Mouse (Mus musculus): ENCODE results near the gene Zfp362.

Gene Zfp362

GRCm38 (mm10) chr4:128760029-128760428 is 45.8 kb downstream of the Zfp362 start:
- no peak for DNase-seq (ENCODE audit: low read depth, low spot score)

GRCm38 (mm10) chr4:128759214-128759613 is 46.6 kb downstream of the Zfp362 start:
- DNase-seq (ENCODE audit: low read depth, low spot score) = no peak

- no peak for DNase-seq (ENCODE audit: low read depth, low spot score)
These were observed 49.9 kb downstream of the Zfp362 start for GRCm38 (mm10) chr4:128755900-128756299.

- no peak for DNase-seq (ENCODE audit: low read depth, low spot score)
These were observed 50.8 kb downstream of the Zfp362 start, which contains the start of gene A3galt2 for GRCm38 (mm10) chr4:128755064-128755463. Gene A3galt2, plus strand, starts transcription at chr4:128755364.

GRCm38 (mm10) chr4:128753571-128753970 is 52.3 kb downstream of the Zfp362 start:
- no peak for DNase-seq (ENCODE audit: low read depth, low spot score)

GRCm38 (mm10) chr4:128752031-128752757 is 53.7 kb downstream of the Zfp362 start:
- DNase-seq (ENCODE audit: low read depth, low spot score) = no peak

- no peak for DNase-seq (ENCODE audit: low read depth, low spot score)
These were observed 54.8 kb downstream of the Zfp362 start for GRCm38 (mm10) chr4:128751006-128751405.

GRCm38 (mm10) chr4:128748309-128748708 is 57.5 kb downstream of the Zfp362 start:
- no peak for DNase-seq (ENCODE audit: low read depth, low spot score)

GRCm38 (mm10) chr4:128747614-128748270 is 58.1 kb downstream of the Zfp362 start:
- no peak for DNase-seq (ENCODE audit: low read depth, low spot score)

GRCm38 (mm10) chr4:128745160-128745559 is 60.7 kb downstream of the Zfp362 start:
- DNase-seq (ENCODE audit: low read depth, low spot score) = no peak

GRCm38 (mm10) chr4:128743031-128743626 is 62.7 kb downstream of the Zfp362 start:
- DNase-seq (ENCODE audit: low read depth, low spot score) = no peak

- no peak for DNase-seq (ENCODE audit: low read depth, low spot score)
These were observed 63.4 kb downstream of the Zfp362 start for GRCm38 (mm10) chr4:128742379-128742970.

- DNase-seq (ENCODE audit: low read depth, low spot score) = no peak
These were observed 63.9 kb downstream of the Zfp362 start for GRCm38 (mm10) chr4:128741906-128742305.

- no peak for DNase-seq (ENCODE audit: low read depth, low spot score)
These were observed 65.0 kb downstream of the Zfp362 start for GRCm38 (mm10) chr4:128740878-128741277.

- peak; percentile 47 for DNase-seq (ENCODE audit: low read depth, low spot score)
These were observed 67.8 kb downstream of the Zfp362 start for GRCm38 (mm10) chr4:128737825-128738610.

- peak; percentile 50 for DNase-seq (ENCODE audit: low read depth, low spot score)
These were observed 68.7 kb downstream of the Zfp362 start for GRCm38 (mm10) chr4:128737137-128737589.

- DNase-seq (ENCODE audit: low read depth, low spot score) = peak; percentile 93
These were observed 70.8 kb downstream of the Zfp362 start for GRCm38 (mm10) chr4:128734721-128735671.

GRCm38 (mm10) chr4:128734217-128734616 is 71.6 kb downstream of the Zfp362 start:
- DNase-seq (ENCODE audit: low read depth, low spot score) = no peak

GRCm38 (mm10) chr4:128733496-128733895 is 72.3 kb downstream of the Zfp362 start:
- peak; percentile 72 for DNase-seq (ENCODE audit: low read depth, low spot score)

GRCm38 (mm10) chr4:128732794-128733193 is 73.1 kb downstream of the Zfp362 start:
- no peak for DNase-seq (ENCODE audit: low read depth, low spot score)

All from A20 (cell line).